8 mouse cellular contexts compared by ENCODE assay signal in genomic region chr16:4212167-4212962, GRCm38 (mm10). TPM values are rescaled to one million over a fixed set of nuclear protein-coding genes. Genes with fewer than 3 reads are reported as not detected.
DNase-seq lines count a peak whose midpoint lies in the region; ATAC-seq lines count a peak whose summit lies in the region.

No protein-coding gene starts in this region.

- H3K9ac ChIP-seq in kidney, embryonic 14.5 days (ENCODE audit: low read depth, low read length) = peak overlapping the region; percentile 98
- peak overlapping the region; percentile 97 for H3K9ac ChIP-seq in midbrain, embryonic 11.5 days (ENCODE audit: low read length)

- WGBS in kidney, embryonic 14.5 days = 5% methylated on average over 23 of the region's 23 CpGs
- WGBS in midbrain, embryonic 11.5 days = 13% methylated on average over 23 of the region's 23 CpGs

- H3K27ac ChIP-seq in kidney, embryonic 14.5 days (ENCODE audit: low read depth, low read length) = no peak overlapping the region; the same call in 1 of the 2 replicates
- no peak overlapping the region for H3K27ac ChIP-seq in midbrain, embryonic 11.5 days (ENCODE audit: low read depth, low read length)

- no peaks in the 10 kb centered on the region for H3K9me3 ChIP-seq in kidney, embryonic 14.5 days (ENCODE audit: control insufficient read depth, low read length)
- no peaks in the 10 kb centered on the region for H3K9me3 ChIP-seq in midbrain, embryonic 11.5 days (ENCODE audit: control insufficient read depth, low read length)

- DNase-seq in kidney, postnatal 36 days = no peak
- peak; percentile 27 for DNase-seq in T-cell, adult 2 months (ENCODE audit: low spot score)
- DNase-seq in midbrain, embryonic 11.5 days (ENCODE audit: low spot score, missing footprints) = peak; percentile 89
- no peak for DNase-seq in natural killer cell, adult 2 months (ENCODE audit: low spot score in 2 of 2)
- no peak for DNase-seq in adrenal gland, adult 18-20 months (ENCODE audit: low spot score in 2 of 2)
- no peak for DNase-seq in kidney, adult 9 months

- H3K36me3 ChIP-seq in kidney, embryonic 14.5 days (ENCODE audit: control insufficient read depth, insufficient read depth, low read length) = peaks cover 13% of the 10 kb centered on the region; the same call in 1 of the 2 replicates
- peaks cover 2% of the 10 kb centered on the region; the same call in 1 of the 2 replicates for H3K36me3 ChIP-seq in midbrain, embryonic 11.5 days (ENCODE audit: control insufficient read depth, insufficient read depth, low read length)

- peak overlapping the region; percentile 98 for H3K4me3 ChIP-seq in kidney, embryonic 14.5 days (ENCODE audit: low read length)
- H3K4me3 ChIP-seq in midbrain, embryonic 11.5 days (ENCODE audit: low read depth, low read length) = peak overlapping the region; percentile 81

- no peaks in the 10 kb centered on the region for H3K27me3 ChIP-seq in kidney, embryonic 14.5 days (ENCODE audit: control insufficient read depth, insufficient read depth, low read length)
- H3K27me3 ChIP-seq in midbrain, embryonic 11.5 days (ENCODE audit: control insufficient read depth, insufficient read depth, low read length) = peaks cover 5% of the 10 kb centered on the region; the same call in 1 of the 2 replicates

- ATAC-seq in kidney, embryonic 14.5 days (ENCODE audit: low FRiP score, low TSS enrichment) = no peak
- peak; percentile 40 to 46; a peak in 3 of 4 replicates for ATAC-seq in hematopoietic stem cell, adult 5-6 weeks (replicated peaks in 1 of 2; ENCODE audit: insufficient read depth in 1 of 2, low FRiP score in 2 of 2, low TSS enrichment in 1 of 2, low read depth in 1 of 2, poor library complexity in 2 of 2, severe bottlenecking in 2 of 2)
- no peak for ATAC-seq in midbrain, embryonic 11.5 days (ENCODE audit: low FRiP score)

- H3K4me1 ChIP-seq in kidney, embryonic 14.5 days (ENCODE audit: control insufficient read depth, insufficient read depth, low read length) = peaks cover 16% of the 10 kb centered on the region
- H3K4me1 ChIP-seq in midbrain, embryonic 11.5 days (ENCODE audit: control insufficient read depth, insufficient read depth, low read length) = peaks cover 12% of the 10 kb centered on the region

- H3K4me2 ChIP-seq in kidney, embryonic 14.5 days (replicated peaks; ENCODE audit: low read depth, low read length) = peak overlapping the region; percentile 44
- peak overlapping the region; percentile 73 for H3K4me2 ChIP-seq in midbrain, embryonic 11.5 days

RNA-seq across cellular contexts. Expression of gene Crebbp, which starts 1.4 kb away (rescaled TPM):
- polyA plus RNA-seq in kidney, embryonic 14.5 days (2014; fragmentation: Nextera tagmentation; extraction: Ambion mirVana) = 47.2 and 55.0 TPM in 2 replicates
- total RNA-seq in hematopoietic stem cell, adult 5-6 weeks (2017) = 25.2 and 64.3 TPM in 2 replicates
- 30.8 and 32.7 TPM in 2 replicates for polyA plus RNA-seq in midbrain, embryonic 11.5 days (2014; fragmentation: Nextera tagmentation; extraction: Ambion mirVana)
- total RNA-seq in adrenal gland, adult 18-20 months (2021) = 10 to 100 TPM; 55.0 to 56.0 TPM

Comparison
In these comparisons a context has a peak if more than half of its experiments do, and no peak if none do; other contexts are left out.
1. ATAC-seq: peak in hematopoietic stem cell, adult 5-6 weeks (2 of 2); none in kidney, embryonic 14.5 days (single experiment) and midbrain, embryonic 11.5 days (single experiment).
2. DNase-seq: peak in T-cell, adult 2 months (single experiment) and midbrain, embryonic 11.5 days (single experiment); none in kidney, postnatal 36 days (0 of 2), natural killer cell, adult 2 months (0 of 2), adrenal gland, adult 18-20 months (0 of 2) and kidney, adult 9 months (single experiment).